Mouse (Mus musculus) cerebellum, adult 2 months (tissue): Measurements from ENCODE around the gene Hal.

Source experiments
- CTCF ChIP-seq: fragments of 200-500 bp; IDR thresholded peaks from 2 replicates; pipeline ENCODE4 v1.5.1; 2011; ENCODE audit warnings: low read depth, mild to moderate bottlenecking, control low read depth, low read length, moderate library complexity, borderline replicate concordance; ENCODE audit not compliant: insufficient read depth
- POLR2A ChIP-seq: fragments of 200-500 bp; IDR thresholded peaks from 2 replicates; pipeline ENCODE4 v1.6.1; 2011; ENCODE audit warnings: low read length, control low read depth, borderline replicate concordance; ENCODE audit not compliant: insufficient read depth

GRCm38 (mm10) chr10:93517754-93518153, 29.2 kb downstream of the Hal start:
- TF ChIP-seq CTCF (no peak), POLR2A (no peak)
